Mouse (Mus musculus): Measurements from ENCODE around the gene Myo3b.

DNA sequence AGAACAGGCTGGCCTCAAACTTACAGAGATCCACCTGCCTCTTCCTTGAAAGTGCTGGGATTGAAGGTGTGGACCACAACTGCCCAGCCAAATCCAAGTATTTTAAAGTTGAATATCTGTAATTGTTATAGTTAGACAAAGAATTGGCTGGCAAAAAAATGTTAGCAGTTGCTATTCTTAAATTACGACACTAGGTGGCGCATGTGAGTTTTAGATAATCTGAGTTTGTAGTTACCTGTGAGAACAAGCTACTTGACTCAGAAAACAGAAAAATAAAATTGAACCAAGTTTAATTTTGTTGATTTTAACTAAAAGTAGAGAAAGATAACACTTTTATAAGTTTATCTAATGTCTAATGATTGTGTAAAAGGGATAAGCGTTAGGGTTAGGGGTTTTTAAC, 187.8 kb downstream of the Myo3b start:
- TF ChIP-seq POLR2A (IDR thresholded peaks at IDR 0.05; ENCODE audit: low read depth, low read length) (no peak), CTCF (IDR thresholded peaks at IDR 0.05; ENCODE audit: borderline replicate concordance, insufficient read depth, low read length) (no peak)

Measured in embryonic fibroblast, embryonic 13.5 days (primary cell).